Mouse (Mus musculus) myocyte (in vitro differentiated cells): ENCODE data around the gene Xxylt1.

Experiments used
- CEBPB ChIP-seq: IDR thresholded peaks from 2 replicates; pipeline ENCODE4 v1.6.1; 2011; ENCODE audit warnings: mild to moderate bottlenecking, moderate library complexity; ENCODE audit not compliant: poor library complexity, insufficient read depth, severe bottlenecking
- E2F4 ChIP-seq: IDR thresholded peaks from one replicate; pipeline ENCODE4 v1.6.1; 2011; ENCODE audit warnings: mild to moderate bottlenecking, control low read depth, moderate library complexity; ENCODE audit not compliant: insufficient read depth
- MYOD1 ChIP-seq, 3 experiments: IDR thresholded peaks; one replicate each; pipeline ENCODE4 v1.6.1; 2011; ENCODE audit warnings: control low read depth in 2 of 3, low read depth in 2 of 3, mild to moderate bottlenecking in 2 of 3, moderate library complexity in 1 of 3; ENCODE audit not compliant: insufficient read length in 2 of 3, control insufficient read depth in 1 of 3
- MYOG ChIP-seq, 3 experiments: IDR thresholded peaks; one replicate each; pipeline ENCODE4 v1.6.1; 2011; ENCODE audit warnings: control low read depth in 2 of 3, low read depth in 2 of 3, mild to moderate bottlenecking in 2 of 3; ENCODE audit not compliant: insufficient read length in 2 of 3, control insufficient read depth in 1 of 3, insufficient read depth in 1 of 3
- POLR2A ChIP-seq: IDR thresholded peaks from one replicate; pipeline ENCODE4 v1.6.1; 2011; ENCODE audit warnings: low read depth, mild to moderate bottlenecking, control low read depth, moderate library complexity; ENCODE audit not compliant: insufficient read length
- POLR2AphosphoS2 ChIP-seq: IDR thresholded peaks from one replicate; pipeline ENCODE4 v1.6.1; 2011; ENCODE audit warnings: low read depth, control low read depth; ENCODE audit not compliant: insufficient read length
- SRF ChIP-seq: IDR thresholded peaks from one replicate; pipeline ENCODE4 v1.6.1; 2011; ENCODE audit warnings: low read depth; ENCODE audit not compliant: control insufficient read depth, insufficient read length
- TCF12 ChIP-seq: IDR thresholded peaks from one replicate; pipeline ENCODE4 v1.6.1; 2011; ENCODE audit warnings: mild to moderate bottlenecking, control low read depth; ENCODE audit not compliant: poor library complexity, insufficient read depth, severe bottlenecking

- TF ChIP-seq POLR2A, result no peak
- TF ChIP-seq SRF, result no peak
- TF ChIP-seq E2F4, result no peak
- TF ChIP-seq CEBPB, result no peak
- no peak for TF ChIP-seq TCF12
- TF ChIP-seq MYOG (IDR thresholded peaks at IDR 0.05; ENCODE audit: control insufficient read depth in 1 of 3, insufficient read depth in 1 of 3, insufficient read length in 2 of 3, low read depth in 2 of 3), result no peak
- no peak for TF ChIP-seq POLR2AphosphoS2
- TF ChIP-seq MYOD1 (IDR thresholded peaks at IDR 0.05; ENCODE audit: control insufficient read depth in 1 of 3, insufficient read length in 2 of 3, low read depth in 2 of 3), result no peak
These were observed 103.5 kb downstream of the Xxylt1 start for GRCm38 (mm10) chr16:30977728-30978127.
